ENCODE assay signal across 9 mouse cellular contexts in the genomic region with DNA sequence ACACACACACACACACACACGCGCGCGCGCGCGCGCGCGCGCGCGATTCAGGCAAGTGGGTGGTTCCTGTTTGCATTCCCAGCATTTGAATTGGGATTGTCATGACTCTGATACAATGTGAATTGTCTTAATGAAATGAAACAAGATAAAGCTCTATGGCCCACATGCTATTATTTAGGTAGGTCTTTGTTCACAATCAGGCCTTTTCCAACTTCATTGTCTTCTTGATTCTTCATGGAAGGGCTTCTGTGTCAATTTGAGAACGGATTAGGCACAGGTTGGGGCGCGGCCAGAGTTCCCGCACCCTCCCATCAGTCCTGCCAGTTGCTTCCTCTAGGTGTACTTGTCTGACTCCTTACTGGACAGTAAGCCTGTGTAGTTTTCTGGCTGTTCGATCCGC. TPM values are rescaled to one million over a fixed set of nuclear protein-coding genes. Genes with fewer than 3 reads are reported as not detected.
DNase-seq lines count a peak whose midpoint lies in the region; ATAC-seq lines count a peak whose summit lies in the region.
"Had no signal": no experiment of that assay in that cellular context is flagged by ENCODE, and none has a peak within 500 bp of the region (broad histone marks: within the 10 kb centered on the region; RNA-seq: fewer than 3 reads in every experiment).

No protein-coding gene starts in this region.

- H3K4me2 ChIP-seq in heart, embryonic 12.5 days = peak overlapping the region; percentile 63
- H3K4me2 ChIP-seq in embryonic facial prominence, embryonic 13.5 days = peak overlapping the region; percentile 57
- peak overlapping the region; percentile 47 for H3K4me2 ChIP-seq in intestine, embryonic 14.5 days (ENCODE audit: low read length)
- peak overlapping the region; percentile 40 for H3K4me2 ChIP-seq in neural tube, embryonic 11.5 days (ENCODE audit: low read depth)

- peak overlapping the region; percentile 25 for H3K4me3 ChIP-seq in heart, embryonic 12.5 days
- H3K4me3 ChIP-seq in embryonic facial prominence, embryonic 13.5 days = peak overlapping the region; percentile 27
- H3K4me3 ChIP-seq in intestine, embryonic 14.5 days (ENCODE audit: low read depth, low read length) = peak overlapping the region; percentile 15
- no peak overlapping the region for H3K4me3 ChIP-seq in neural tube, embryonic 11.5 days (ENCODE audit: low read depth, low read length)

- 0 out of 2 replicates have a peak overlapping the region, but pooled peaks have one; percentile 7 for H3K9ac ChIP-seq in heart, embryonic 12.5 days
- H3K9ac ChIP-seq in embryonic facial prominence, embryonic 13.5 days = 0 out of 2 replicates have a peak overlapping the region, but pooled peaks have one; percentile 46
- H3K9ac ChIP-seq in intestine, embryonic 14.5 days (ENCODE audit: low read length) = no peak overlapping the region
- no peak overlapping the region for H3K9ac ChIP-seq in neural tube, embryonic 11.5 days (ENCODE audit: low read length)

- WGBS in heart, embryonic 12.5 days = 48% methylated on average over 19 of the region's 19 CpGs
- 40% methylated on average over 19 of the region's 19 CpGs for WGBS in embryonic facial prominence, embryonic 13.5 days
- whole genome bisulfite sequencing in intestine, embryonic 14.5 days = 62% methylated on average over 19 of the region's 19 CpGs
- WGBS in neural tube, embryonic 11.5 days = 56% methylated on average over 19 of the region's 19 CpGs

- H3K36me3 ChIP-seq in heart, embryonic 12.5 days = no peaks in the 10 kb centered on the region
- H3K36me3 ChIP-seq in embryonic facial prominence, embryonic 13.5 days = no peaks in the 10 kb centered on the region
- no peaks in the 10 kb centered on the region for H3K36me3 ChIP-seq in intestine, embryonic 14.5 days (ENCODE audit: control insufficient read depth, insufficient read depth, low read length)
- H3K36me3 ChIP-seq in neural tube, embryonic 11.5 days (ENCODE audit: control insufficient read depth, insufficient read depth, low read length) = no peaks in the 10 kb centered on the region
- H3K36me3 ChIP-seq: G1E had no signal

- H3K27ac ChIP-seq in heart, embryonic 12.5 days (ENCODE audit: poor library complexity, severe bottlenecking) = peak overlapping the region; percentile 29; the same call in 1 of the 2 replicates
- H3K27ac ChIP-seq in embryonic facial prominence, embryonic 13.5 days = no peak overlapping the region
- H3K27ac ChIP-seq in intestine, embryonic 14.5 days (ENCODE audit: low read depth) = no peak overlapping the region
- no peak overlapping the region for H3K27ac ChIP-seq in neural tube, embryonic 11.5 days (ENCODE audit: low read depth, low read length)

- H3K9me3 ChIP-seq in heart, embryonic 12.5 days (replicated peaks) = no peaks in the 10 kb centered on the region
- H3K9me3 ChIP-seq in embryonic facial prominence, embryonic 13.5 days = no peaks in the 10 kb centered on the region
- no peaks in the 10 kb centered on the region for H3K9me3 ChIP-seq in intestine, embryonic 14.5 days (ENCODE audit: control insufficient read depth, low read length)
- H3K9me3 ChIP-seq in neural tube, embryonic 11.5 days (ENCODE audit: control insufficient read depth, low read length) = no peaks in the 10 kb centered on the region
- H3K9me3 ChIP-seq: G1E had no signal

- no peaks in the 10 kb centered on the region for H3K27me3 ChIP-seq in heart, embryonic 12.5 days (replicated peaks)
- no peaks in the 10 kb centered on the region for H3K27me3 ChIP-seq in embryonic facial prominence, embryonic 13.5 days
- no peaks in the 10 kb centered on the region for H3K27me3 ChIP-seq in intestine, embryonic 14.5 days (replicated peaks; ENCODE audit: control insufficient read depth, insufficient read depth, low read length)
- no peaks in the 10 kb centered on the region for H3K27me3 ChIP-seq in neural tube, embryonic 11.5 days (ENCODE audit: control insufficient read depth, insufficient read depth, low read length)

- no peaks in the 10 kb centered on the region for H3K4me1 ChIP-seq in heart, embryonic 12.5 days (replicated peaks)
- H3K4me1 ChIP-seq in embryonic facial prominence, embryonic 13.5 days = peaks cover 12% of the 10 kb centered on the region; the same call in 1 of the 2 replicates
- H3K4me1 ChIP-seq in intestine, embryonic 14.5 days (replicated peaks; ENCODE audit: control insufficient read depth, insufficient read depth, low read length) = no peaks in the 10 kb centered on the region
- H3K4me1 ChIP-seq in neural tube, embryonic 11.5 days (ENCODE audit: control insufficient read depth, insufficient read depth, low read length) = no peaks in the 10 kb centered on the region

- no peak for DNase-seq in heart, postnatal 25 days (ENCODE audit: low spot score)
- DNase-seq in intestine, embryonic 14.5 days (ENCODE audit: low spot score) = no peak
- no peak for DNase-seq in neural tube, embryonic 11.5 days (ENCODE audit: low spot score)
- DNase-seq in cerebellum, postnatal 4 days (ENCODE audit: low spot score in 2 of 2) = no peak
- no peak for DNase-seq in B cell, adult 2 months
- no peak for DNase-seq in yolk sac, embryonic 10.5 days (ENCODE audit: low spot score)

- intact Hi-C loops in heart, postnatal 25 days (cut with DNase I) = loop anchor here (10.0 kb wide), 1 partner anchor 221 kb away; the partner anchor contains the start of gene Cep126

- ATAC-seq in heart, embryonic 12.5 days (ENCODE audit: insufficient number of reproducible peaks, low FRiP score) = 0 out of 2 replicates have a peak, but pooled peaks have one; percentile 38
- no peak for ATAC-seq in embryonic facial prominence, embryonic 13.5 days (ENCODE audit: insufficient number of reproducible peaks, insufficient read depth, low FRiP score, low TSS enrichment, low read depth)
- peak; percentile 62 for ATAC-seq in intestine, embryonic 14.5 days (replicated peaks; ENCODE audit: low FRiP score, low TSS enrichment, low read depth)
- peak; percentile 42; the same call in 1 of the 2 replicates for ATAC-seq in neural tube, embryonic 11.5 days (ENCODE audit: insufficient read depth, low FRiP score, low TSS enrichment)

RNA-seq across cellular contexts. Expression of gene Birc3, which starts 41.0 kb away (rescaled TPM):
- 5.8 and 6.0 TPM in 2 replicates for polyA plus RNA-seq in heart, embryonic 12.5 days (2016; fragmentation: Nextera tagmentation; extraction: Ambion mirVana)
- 1 to 10 TPM; 8.1 to 9.0 TPM for total RNA-seq in heart, postnatal 25 days (2021)
- 14.1 and 15.6 TPM in 2 replicates for polyA plus RNA-seq in embryonic facial prominence, embryonic 13.5 days (2015; fragmentation: Nextera tagmentation; extraction: Ambion mirVana)
- 9.0 and 9.4 TPM in 2 replicates for polyA plus RNA-seq in intestine, embryonic 14.5 days (2014; fragmentation: Nextera tagmentation; extraction: Ambion mirVana)
- 2.8 and 4.0 TPM in 2 replicates for polyA plus RNA-seq in neural tube, embryonic 11.5 days (2014; fragmentation: Nextera tagmentation; extraction: Ambion mirVana)

Comparison
In these comparisons a context has a peak if more than half of its experiments do, and no peak if none do; other contexts are left out.
1. H3K9ac ChIP-seq: peak in heart, embryonic 12.5 days (single experiment) and embryonic facial prominence, embryonic 13.5 days (single experiment); none in intestine, embryonic 14.5 days (single experiment) and neural tube, embryonic 11.5 days (single experiment).
2. Peak in every context shown above with its lines, with median percentiles within 50 percentile points of each other: H3K4me2 ChIP-seq.